Mouse (Mus musculus): ENCODE results near the gene Gphn.

DNA sequence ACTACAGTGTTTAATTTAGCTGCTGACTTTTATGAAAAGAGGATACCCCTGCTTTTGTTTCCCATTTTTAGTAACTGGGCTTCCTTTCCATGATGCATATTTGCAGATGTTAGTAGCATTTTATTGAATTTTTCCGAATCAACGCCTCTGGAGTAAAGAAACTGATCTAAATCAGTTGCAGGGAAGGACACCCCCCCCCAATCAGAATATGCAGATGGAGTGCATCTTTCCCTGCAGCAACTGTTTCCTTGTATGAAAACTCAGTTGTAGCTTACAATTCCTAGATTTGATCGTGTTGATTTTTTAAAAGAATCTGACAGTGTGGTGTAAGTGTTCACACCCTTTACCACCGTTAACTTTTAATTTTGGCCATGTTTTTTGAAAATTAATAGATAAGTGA is 2.0 kb downstream of the Gphn start:
- TF ChIP-seq CTCF (IDR thresholded peaks at IDR 0.05; ENCODE audit: insufficient read depth, low read depth, low read length) (no peak), POLR2A (IDR thresholded peaks at IDR 0.05; ENCODE audit: insufficient read depth, low read depth, low read length) (no peak)

Measured in olfactory bulb, adult 2 months (tissue).